Mouse (Mus musculus) myocyte (in vitro differentiated cells): ENCODE measurements around the gene Kcnn4.
A peak's percentile ranks its signal among the peaks of the same experiment; 100 is the strongest.

Experiments used
- CEBPB ChIP-seq: IDR thresholded peaks from 2 replicates; pipeline ENCODE4 v1.6.1; 2011; ENCODE audit warnings: mild to moderate bottlenecking, moderate library complexity; ENCODE audit not compliant: poor library complexity, insufficient read depth, severe bottlenecking
- E2F4 ChIP-seq: IDR thresholded peaks from one replicate; pipeline ENCODE4 v1.6.1; 2011; ENCODE audit warnings: mild to moderate bottlenecking, control low read depth, moderate library complexity; ENCODE audit not compliant: insufficient read depth
- MAX ChIP-seq: IDR thresholded peaks from one replicate; pipeline ENCODE4 v1.6.1; 2011; ENCODE audit warnings: low read depth, mild to moderate bottlenecking, control low read depth
- MYOG ChIP-seq, 3 experiments: IDR thresholded peaks; one replicate each; pipeline ENCODE4 v1.6.1; 2011; ENCODE audit warnings: control low read depth in 2 of 3, low read depth in 2 of 3, mild to moderate bottlenecking in 2 of 3; ENCODE audit not compliant: insufficient read length in 2 of 3, control insufficient read depth in 1 of 3, insufficient read depth in 1 of 3
- POLR2A ChIP-seq: IDR thresholded peaks from one replicate; pipeline ENCODE4 v1.6.1; 2011; ENCODE audit warnings: low read depth, mild to moderate bottlenecking, control low read depth, moderate library complexity; ENCODE audit not compliant: insufficient read length
- POLR2AphosphoS2 ChIP-seq: IDR thresholded peaks from one replicate; pipeline ENCODE4 v1.6.1; 2011; ENCODE audit warnings: low read depth, control low read depth; ENCODE audit not compliant: insufficient read length
- REST ChIP-seq: IDR thresholded peaks from one replicate; pipeline ENCODE4 v1.6.1; 2011; ENCODE audit warnings: mild to moderate bottlenecking, control low read depth, moderate library complexity; ENCODE audit not compliant: insufficient read depth, insufficient read length
- SRF ChIP-seq: IDR thresholded peaks from one replicate; pipeline ENCODE4 v1.6.1; 2011; ENCODE audit warnings: low read depth; ENCODE audit not compliant: control insufficient read depth, insufficient read length
- TCF12 ChIP-seq: IDR thresholded peaks from one replicate; pipeline ENCODE4 v1.6.1; 2011; ENCODE audit warnings: mild to moderate bottlenecking, control low read depth; ENCODE audit not compliant: poor library complexity, insufficient read depth, severe bottlenecking
- TCF3 ChIP-seq: IDR thresholded peaks from one replicate; pipeline ENCODE4 v1.6.1; 2011; ENCODE audit warnings: low read depth, control low read depth; ENCODE audit not compliant: insufficient read length
- USF1 ChIP-seq: IDR thresholded peaks from one replicate; pipeline ENCODE4 v1.6.1; 2011; ENCODE audit warnings: low read depth, mild to moderate bottlenecking, control low read depth, moderate library complexity

GRCm38 (mm10) chr7:24423956-24424732, 54.1 kb downstream of the Kcnn4 start:
- TF ChIP-seq POLR2A = no peak
- TF ChIP-seq TCF12 = no peak
- TF ChIP-seq MAX = no peak
- peak; percentile 39 for TF ChIP-seq POLR2AphosphoS2
- TF ChIP-seq REST = no peak
- TF ChIP-seq CEBPB = no peak
- TF ChIP-seq USF1 = no peak
- no peak for TF ChIP-seq E2F4
- no peak for TF ChIP-seq TCF3
- no peak for TF ChIP-seq SRF
- TF ChIP-seq MYOG (IDR thresholded peaks at IDR 0.05; ENCODE audit: control insufficient read depth in 1 of 3, insufficient read depth in 1 of 3, insufficient read length in 2 of 3, low read depth in 2 of 3) = no peak
